ENCODE assay signal across 29 mouse cellular contexts in the genomic region with DNA sequence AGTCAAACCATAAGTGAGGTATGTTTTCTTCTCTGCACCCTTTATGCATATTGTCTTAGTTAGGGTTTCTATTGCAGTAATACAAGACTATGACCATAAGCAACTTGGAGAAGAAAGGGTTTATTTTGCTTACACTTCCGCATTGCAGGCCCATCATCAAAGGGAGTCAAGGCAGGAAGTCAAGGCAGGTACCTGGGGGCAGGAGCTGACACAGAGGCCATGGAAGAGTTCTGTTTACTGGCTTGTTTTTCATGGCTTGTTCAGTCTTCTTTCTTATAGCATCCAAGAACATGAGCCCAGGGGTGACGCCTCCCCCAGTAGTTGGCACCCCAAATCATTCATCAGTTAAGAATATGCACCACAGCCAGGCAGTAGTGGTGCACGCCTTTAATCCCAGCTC.
"Had no signal": no experiment of that assay in that cellular context is flagged by ENCODE, and none has a peak within 500 bp of the region (broad histone marks: within the 10 kb centered on the region; RNA-seq: fewer than 3 reads in every experiment).

No protein-coding gene starts in this region.

- H3K9ac ChIP-seq: heart, embryonic 13.5 days; heart, embryonic 15.5 days; hindbrain, embryonic 12.5 days; hindbrain, embryonic 14.5 days; kidney, embryonic 15.5 days; limb, embryonic 12.5 days; liver, embryonic 13.5 days; liver, embryonic 15.5 days had no signal

- H3K27me3 ChIP-seq: heart, embryonic 13.5 days; heart, embryonic 15.5 days; hindbrain, embryonic 12.5 days; kidney, embryonic 15.5 days; liver, embryonic 13.5 days; liver, embryonic 15.5 days had no signal

- DNase-seq: gastrocnemius, adult 2 months; gastrocnemius, postnatal 10 days; gastrocnemius, postnatal 25 days; heart, adult 2 months; heart, postnatal 14 days; heart, postnatal 36 days; kidney, adult 11 months; kidney, adult 2 months; kidney, adult 9 months; kidney, postnatal 14 days; kidney, postnatal 4 days; liver; liver, embryonic 13.5 days had no signal

- H3K4me2 ChIP-seq: heart, embryonic 11.5 days; heart, embryonic 13.5 days; heart, embryonic 15.5 days; hindbrain, embryonic 12.5 days; hindbrain, embryonic 14.5 days; kidney, embryonic 15.5 days; limb, embryonic 12.5 days; liver, embryonic 11.5 days; liver, embryonic 13.5 days; liver, embryonic 15.5 days had no signal

- H3K36me3 ChIP-seq: heart, embryonic 13.5 days; heart, embryonic 15.5 days; hindbrain, embryonic 10.5 days; hindbrain, embryonic 12.5 days; kidney, embryonic 15.5 days; limb, embryonic 10.5 days; limb, embryonic 12.5 days; liver, embryonic 13.5 days; liver, embryonic 15.5 days had no signal

- ATAC-seq: hindbrain, embryonic 16.5 days; intestine, embryonic 16.5 days had no signal

- H3K4me3 ChIP-seq: gastrocnemius, adult 2 months; heart, adult 2 months; heart, embryonic 13.5 days; heart, embryonic 15.5 days; hindbrain, embryonic 10.5 days; hindbrain, embryonic 12.5 days; kidney, embryonic 15.5 days; layer of hippocampus, adult 2 months; left cerebral cortex, adult 2 months; limb, embryonic 10.5 days; limb, embryonic 12.5 days; liver, embryonic 13.5 days; liver, embryonic 15.5 days had no signal

- H3K27ac ChIP-seq: gastrocnemius, adult 2 months; heart, adult 2 months; heart, embryonic 13.5 days; heart, embryonic 15.5 days; hindbrain, embryonic 10.5 days; hindbrain, embryonic 12.5 days; hindbrain, embryonic 14.5 days; kidney, embryonic 15.5 days; kidney, postnatal 0 days; layer of hippocampus, adult 2 months; left cerebral cortex, adult 2 months; limb, embryonic 10.5 days; limb, embryonic 12.5 days; liver, embryonic 13.5 days; liver, embryonic 15.5 days had no signal

- H3K9me3 ChIP-seq: heart, embryonic 13.5 days; heart, embryonic 15.5 days; hindbrain, embryonic 12.5 days; kidney, embryonic 15.5 days; limb, embryonic 10.5 days; limb, embryonic 12.5 days; liver, embryonic 13.5 days; liver, embryonic 15.5 days had no signal

- H3K4me1 ChIP-seq: hindbrain, embryonic 10.5 days; hindbrain, embryonic 12.5 days; kidney, embryonic 15.5 days; limb, embryonic 10.5 days; limb, embryonic 12.5 days; liver, embryonic 13.5 days; liver, embryonic 15.5 days had no signal
